Mouse (Mus musculus): ENCODE measurements around the gene Pold3.

GRCm38 (mm10) chr7:100077071-100077470 is 44.3 kb downstream of the Pold3 start:
- TF ChIP-seq CTCF (IDR thresholded peaks at IDR 0.05; ENCODE audit: insufficient read depth, low read depth, low read length): no peak
- no peak for TF ChIP-seq POLR2A (IDR thresholded peaks at IDR 0.05; ENCODE audit: insufficient read depth, low read depth, low read length)

Measured in olfactory bulb, adult 2 months (tissue).